Mouse (Mus musculus) brown adipose tissue, adult 24 weeks (tissue): ENCODE measurements around the gene Fgf9. TPM values are rescaled to one million over a fixed set of nuclear protein-coding genes. Genes with fewer than 3 reads are reported as not detected.
A peak's percentile ranks its signal among the peaks of the same experiment; 100 is the strongest.

Experiments
- H3K27ac ChIP-seq: fragments of 200-500 bp; replicated peaks from 2 replicates; pipeline ENCODE4 v1.5.1; 2012; ENCODE audit warnings: low read depth, mild to moderate bottlenecking, low read length
- H3K4me1 ChIP-seq: fragments of 200-500 bp; 2 replicates; pipeline ENCODE4 v1.6.1; 2012; ENCODE audit warnings: low read length, mixed read lengths; ENCODE audit not compliant: control insufficient read depth, insufficient read depth, insufficient read length
- H3K4me3 ChIP-seq: fragments of 200-500 bp; 2 replicates; pipeline ENCODE4 v1.5.1; 2012; ENCODE audit warnings: low read depth, mild to moderate bottlenecking, low read length, moderate library complexity; ENCODE audit not compliant: insufficient read depth
- polyA plus RNA-seq: library from polyadenylated mRNA; stranded (reverse); fragments of >200 nt; gene quantifications from 2 replicates; pipeline ENCODE4 v1.2.4, GENCODE M21; 2012; ENCODE audit not compliant: missing spikeins, insufficient read depth, insufficient read length

The Fgf9 gene
- polyA plus RNA-seq, 1 experiment = 2.9 TPM

GRCm38 (mm10) chr14:58075433-58076029 is 5.2 kb downstream of the Fgf9 start:
- Histone ChIP-seq H3K4me1 (no peaks in the 10 kb centered on the region), H3K4me3 (peak overlapping the region; percentile 67), H3K27ac (no peak overlapping the region)

DNA sequence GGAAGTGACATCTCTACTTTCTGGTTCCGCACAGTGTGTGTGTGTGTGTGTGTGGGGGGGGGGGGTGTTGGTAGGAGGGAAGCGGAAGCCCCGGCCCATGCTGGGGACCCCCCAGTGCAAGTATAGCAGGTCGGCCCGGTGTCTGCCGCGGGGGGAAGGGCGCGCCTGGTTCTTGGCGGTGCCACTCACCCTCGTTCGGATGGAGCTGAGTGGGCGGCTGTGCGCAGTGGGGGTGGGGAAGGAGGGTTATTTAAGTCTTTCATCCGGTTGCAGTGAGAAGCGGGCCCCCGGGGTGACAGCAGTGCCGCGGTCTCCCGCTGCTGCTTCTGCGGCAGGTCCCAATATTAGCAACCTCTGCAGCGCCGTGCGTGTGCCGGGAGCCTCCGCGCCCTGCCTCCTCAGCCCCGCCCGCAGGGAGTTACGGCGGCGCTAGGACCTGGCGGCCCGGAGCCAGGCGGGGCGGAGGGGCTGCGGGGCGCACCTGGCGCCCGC is 5.7 kb downstream of the Fgf9 start:
- H3K4me1 ChIP-seq = no peaks in the 10 kb centered on the region
- no peak overlapping the region for H3K27ac ChIP-seq
- peak overlapping the region; percentile 67 for H3K4me3 ChIP-seq

- Histone ChIP-seq H3K4me1 (no peaks in the 10 kb centered on the region), H3K27ac (no peak overlapping the region), H3K4me3 (peak overlapping the region; percentile 67)
Observed at GRCm38 (mm10) chr14:58076726-58077255, 6.4 kb downstream of the Fgf9 start.

- H3K4me3 ChIP-seq = no peak overlapping the region
- no peaks in the 10 kb centered on the region for H3K4me1 ChIP-seq
- no peak overlapping the region for H3K27ac ChIP-seq
Observed at GRCm38 (mm10) chr14:58079471-58079870, 9.1 kb downstream of the Fgf9 start.

DNA sequence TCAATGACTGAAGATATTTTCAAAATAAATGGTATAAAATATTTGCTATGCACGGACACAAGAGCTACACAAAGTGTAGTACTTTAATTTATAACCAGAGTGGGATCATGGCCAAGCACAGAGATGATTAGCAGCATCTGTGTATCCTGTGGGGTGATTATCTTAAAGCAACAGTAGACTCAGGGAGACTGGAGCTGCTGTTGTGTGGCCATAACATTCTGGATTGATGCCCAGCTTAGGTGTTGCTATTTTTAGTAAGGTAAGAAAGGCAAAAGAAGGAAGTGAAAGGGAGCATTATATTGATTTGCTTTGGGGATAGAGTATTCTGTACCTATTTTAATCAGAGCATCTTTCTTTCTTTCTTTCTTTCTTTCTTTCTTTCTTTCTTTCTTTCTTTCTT is 11.6 kb downstream of the Fgf9 start:
- H3K4me3 ChIP-seq = no peak overlapping the region
- no peak overlapping the region for H3K27ac ChIP-seq
- no peaks in the 10 kb centered on the region for H3K4me1 ChIP-seq

DNA sequence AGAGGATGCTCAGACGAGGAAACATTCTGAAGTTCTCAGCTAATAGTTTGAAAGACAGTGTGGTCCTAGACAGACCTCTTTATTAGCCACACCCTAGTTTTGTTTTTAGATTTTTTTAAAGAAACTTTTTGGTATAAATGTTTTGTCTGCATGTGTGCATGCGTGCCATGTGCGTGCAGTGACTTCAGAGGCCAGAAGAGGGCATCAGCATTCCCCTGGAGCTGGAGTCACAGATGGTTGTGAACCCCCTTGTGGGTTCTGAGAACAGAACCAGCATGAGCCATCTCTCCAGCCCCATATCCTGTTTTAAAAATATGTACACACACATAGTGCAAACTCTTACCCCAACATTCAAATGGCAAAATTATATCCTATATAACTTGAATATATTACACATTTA is 13.9 kb downstream of the Fgf9 start:
- Histone ChIP-seq H3K4me3 (no peak overlapping the region), H3K4me1 (no peaks in the 10 kb centered on the region), H3K27ac (no peak overlapping the region)

GRCm38 (mm10) chr14:58087326-58087725 is 17.0 kb downstream of the Fgf9 start:
- Histone ChIP-seq H3K27ac (no peak overlapping the region), H3K4me1 (no peaks in the 10 kb centered on the region), H3K4me3 (no peak overlapping the region)

GRCm38 (mm10) chr14:58089486-58089885 is 19.1 kb downstream of the Fgf9 start:
- Histone ChIP-seq H3K4me1 (no peaks in the 10 kb centered on the region), H3K4me3 (no peak overlapping the region), H3K27ac (no peak overlapping the region)

DNA sequence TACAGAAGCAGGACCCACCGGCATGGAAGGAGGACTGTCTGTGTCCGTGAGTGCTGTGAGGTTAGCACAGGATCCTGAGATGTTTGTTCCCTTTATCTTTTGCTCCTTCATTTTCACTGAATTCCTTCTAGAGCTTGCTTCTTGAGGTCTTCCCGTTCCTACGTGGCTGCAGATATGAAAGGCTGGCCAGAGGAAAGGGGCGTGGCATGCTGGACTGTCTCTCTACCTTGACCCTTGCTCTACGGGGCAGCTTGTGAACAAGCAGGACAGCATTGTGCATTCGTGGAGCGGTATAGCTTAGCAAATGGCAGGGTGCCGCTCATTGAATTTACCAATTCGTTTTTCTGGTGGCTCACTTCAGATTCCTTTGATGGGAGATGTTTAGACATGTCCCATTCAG is 21.0 kb downstream of the Fgf9 start:
- Histone ChIP-seq H3K4me1 (no peaks in the 10 kb centered on the region), H3K27ac (no peak overlapping the region), H3K4me3 (no peak overlapping the region)

DNA sequence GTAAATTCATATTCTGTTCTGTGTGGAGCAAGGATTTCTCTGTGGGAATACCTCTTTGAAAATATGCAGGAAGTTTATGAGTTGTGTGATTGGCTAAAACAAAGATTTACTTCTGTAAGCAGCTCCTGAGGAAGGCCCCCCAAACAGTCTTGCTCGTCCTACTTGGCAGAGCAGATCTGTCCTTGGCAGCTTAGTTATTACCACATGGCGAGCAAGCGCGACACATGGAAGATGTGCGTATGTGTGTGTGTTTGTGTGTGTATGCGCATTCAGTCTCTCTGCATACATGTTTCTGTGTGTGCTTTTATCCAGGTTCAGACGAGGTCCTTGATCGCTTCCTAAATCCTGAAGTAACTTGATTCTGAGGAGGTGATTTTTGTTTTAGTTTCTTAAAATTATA is 29.3 kb downstream of the Fgf9 start:
- H3K27ac ChIP-seq = no peak overlapping the region
- H3K4me3 ChIP-seq = no peak overlapping the region
- no peaks in the 10 kb centered on the region for H3K4me1 ChIP-seq

GRCm38 (mm10) chr14:58101298-58101697 is 31.0 kb downstream of the Fgf9 start:
- Histone ChIP-seq H3K4me1 (no peaks in the 10 kb centered on the region), H3K27ac (no peak overlapping the region), H3K4me3 (no peak overlapping the region)

DNA sequence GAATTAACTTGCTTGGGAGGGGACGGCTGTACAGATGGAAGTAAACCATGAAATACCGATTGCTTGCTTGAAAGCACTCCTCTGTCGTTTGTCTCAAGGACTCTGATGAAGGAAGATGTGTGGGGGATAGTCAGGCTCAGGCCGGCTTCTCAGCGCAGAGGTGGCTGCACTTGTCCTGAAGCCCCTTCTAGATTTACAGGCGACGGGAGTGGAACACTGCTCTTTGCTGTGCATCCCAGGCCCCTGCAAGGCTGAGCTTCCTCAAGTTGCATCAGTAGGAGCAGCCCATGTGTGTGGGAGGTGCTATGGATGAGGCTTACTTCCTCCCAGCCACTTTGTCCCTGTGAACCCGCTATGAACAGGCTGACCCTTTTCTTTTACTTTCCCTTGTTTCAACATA is 33.9 kb downstream of the Fgf9 start:
- H3K4me3 ChIP-seq = no peak overlapping the region
- H3K4me1 ChIP-seq = no peaks in the 10 kb centered on the region
- no peak overlapping the region for H3K27ac ChIP-seq

- Histone ChIP-seq H3K4me3 (no peak overlapping the region), H3K4me1 (no peaks in the 10 kb centered on the region), H3K27ac (no peak overlapping the region)
Observed at GRCm38 (mm10) chr14:58105596-58105995, 35.2 kb downstream of the Fgf9 start.

GRCm38 (mm10) chr14:58109601-58110000 is 39.3 kb downstream of the Fgf9 start:
- Histone ChIP-seq H3K4me1 (no peaks in the 10 kb centered on the region), H3K4me3 (no peak overlapping the region)

DNA sequence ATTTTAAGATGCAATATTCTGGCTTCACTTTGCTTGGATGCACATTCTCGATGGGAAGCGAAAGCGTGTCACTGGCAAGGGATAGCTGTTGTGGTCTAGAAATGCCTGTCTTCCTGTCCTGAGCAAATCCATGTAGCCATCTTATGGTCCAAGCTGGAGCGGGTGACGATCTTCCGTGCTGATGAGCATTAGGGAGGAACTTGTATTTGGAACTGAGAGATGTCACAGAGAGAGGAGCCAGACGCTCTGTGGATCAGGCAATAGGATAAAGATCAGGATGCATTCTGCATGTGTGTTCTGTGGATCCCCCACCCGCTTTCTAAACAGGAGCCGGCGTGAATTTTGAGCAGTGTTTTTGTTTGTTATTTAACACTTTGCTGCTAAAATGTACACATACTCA is 41.2 kb downstream of the Fgf9 start:
- Histone ChIP-seq H3K4me1 (no peaks in the 10 kb centered on the region), H3K4me3 (no peak overlapping the region), H3K27ac (no peak overlapping the region)

More at GRCm38 (mm10) chr14:58109601-58110000, 39.3 kb downstream of the Fgf9 start:
- no peak overlapping the region for H3K27ac ChIP-seq

- no peak overlapping the region for H3K4me3 ChIP-seq
- H3K4me1 ChIP-seq = no peaks in the 10 kb centered on the region
- H3K27ac ChIP-seq = no peak overlapping the region
Observed at GRCm38 (mm10) chr14:58112341-58112740, 42.0 kb downstream of the Fgf9 start.
